Comparison of ENCODE assay signal across 23 mouse cellular contexts in genomic region chr1:160855411-160855810, GRCm38 (mm10).
"Had no signal": no experiment of that assay in that cellular context is flagged by ENCODE, and none has a peak within 500 bp of the region (broad histone marks: within the 10 kb centered on the region; RNA-seq: fewer than 3 reads in every experiment).

No protein-coding gene starts in this region.

- H3K27me3 ChIP-seq: heart, embryonic 12.5 days; heart, embryonic 13.5 days; heart, embryonic 15.5 days; hindbrain, embryonic 12.5 days; hindbrain, embryonic 13.5 days; hindbrain, embryonic 15.5 days; intestine, embryonic 15.5 days; kidney, embryonic 15.5 days had no signal

- H3K4me3 ChIP-seq: heart, embryonic 10.5 days; heart, embryonic 12.5 days; heart, embryonic 13.5 days; heart, embryonic 15.5 days; hindbrain, embryonic 10.5 days; hindbrain, embryonic 12.5 days; hindbrain, embryonic 13.5 days; hindbrain, embryonic 15.5 days; intestine, embryonic 15.5 days; kidney, embryonic 15.5 days; left cerebral cortex, adult 2 months had no signal

- H3K9ac ChIP-seq: heart, embryonic 12.5 days; heart, embryonic 13.5 days; heart, embryonic 15.5 days; hindbrain, embryonic 12.5 days; hindbrain, embryonic 13.5 days; hindbrain, embryonic 14.5 days; hindbrain, embryonic 15.5 days; intestine, embryonic 15.5 days; kidney, embryonic 15.5 days had no signal

- H3K27ac ChIP-seq: heart, embryonic 10.5 days; heart, embryonic 13.5 days; heart, embryonic 15.5 days; hindbrain, embryonic 10.5 days; hindbrain, embryonic 12.5 days; hindbrain, embryonic 13.5 days; hindbrain, embryonic 14.5 days; hindbrain, embryonic 15.5 days; hindbrain, postnatal 0 days; intestine, embryonic 15.5 days; kidney, embryonic 15.5 days; kidney, postnatal 0 days; left cerebral cortex, adult 2 months had no signal

- H3K36me3 ChIP-seq: heart, embryonic 10.5 days; heart, embryonic 12.5 days; heart, embryonic 13.5 days; heart, embryonic 15.5 days; hindbrain, embryonic 10.5 days; hindbrain, embryonic 12.5 days; hindbrain, embryonic 13.5 days; hindbrain, embryonic 15.5 days; intestine, embryonic 15.5 days; kidney, embryonic 15.5 days had no signal

- DNase-seq: heart, postnatal 10 days; heart, postnatal 36 days; heart, postnatal 4 days; kidney, adult 11 months; kidney, adult 18-20 months; kidney, adult 8-10 months; kidney, postnatal 10 days; kidney, postnatal 14 days; kidney, postnatal 4 days had no signal

- H3K4me1 ChIP-seq: heart, embryonic 10.5 days; heart, embryonic 12.5 days; heart, embryonic 13.5 days; heart, embryonic 15.5 days; hindbrain, embryonic 10.5 days; hindbrain, embryonic 12.5 days; hindbrain, embryonic 13.5 days; hindbrain, embryonic 15.5 days; intestine, embryonic 15.5 days; kidney, embryonic 15.5 days had no signal
